Mouse (Mus musculus): ENCODE measurements around the gene Pold2. TPM values are rescaled to one million over a fixed set of nuclear protein-coding genes. Genes with fewer than 3 reads are reported as not detected.

Gene Pold2
- polyA plus RNA-seq, 1 experiment from 2014 or later, result 115 TPM

DNA sequence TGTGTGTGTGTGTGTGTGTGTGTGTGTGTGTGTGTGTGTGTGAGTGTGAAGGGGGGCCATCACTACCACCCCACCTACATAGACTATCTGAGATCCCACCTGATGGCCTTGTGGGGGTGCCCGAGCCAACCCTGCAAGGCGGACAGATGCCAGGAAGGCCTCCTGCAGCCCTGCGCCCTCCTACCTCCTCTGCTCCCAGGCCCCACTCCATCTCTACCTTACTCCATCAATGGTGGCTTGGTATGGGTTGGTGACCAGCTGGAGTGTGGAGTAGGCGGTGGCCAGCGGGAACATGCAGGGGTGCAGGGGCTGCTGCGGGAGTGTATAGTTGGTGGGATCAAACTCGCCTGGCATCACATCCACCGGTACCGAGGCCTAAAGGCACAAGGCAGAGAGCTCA lies 4.9 kb downstream of the Pold2 start:
- Histone ChIP-seq H3K9me3 (replicated peaks; ENCODE audit: control insufficient read depth, low read length) (no peaks in the 10 kb centered on the region), H3K36me3 (ENCODE audit: control insufficient read depth, insufficient read depth) (peaks cover 46% of the 10 kb centered on the region)
- whole genome bisulfite sequencing, result 96% methylated on average over 9 of the region's 9 CpGs

DNA sequence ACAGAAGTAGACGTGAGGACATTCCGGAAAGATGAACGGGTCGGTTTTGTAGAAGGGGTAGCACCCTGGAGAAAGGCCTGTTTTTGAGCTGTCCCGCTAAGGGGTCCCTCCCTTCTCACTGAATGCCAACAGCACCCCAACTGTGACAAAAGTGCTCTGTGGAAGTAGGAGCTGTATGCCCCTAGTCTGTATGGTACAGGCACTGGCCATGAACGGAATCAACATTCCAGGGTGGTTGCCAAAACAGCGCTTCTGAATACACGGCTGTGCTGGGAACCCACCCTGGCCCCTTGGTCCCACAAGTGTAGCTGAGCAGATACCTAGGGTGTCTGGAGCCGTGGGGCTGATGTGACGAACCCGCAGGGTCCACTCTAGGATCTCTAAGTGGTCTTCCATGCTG lies 5.4 kb downstream of the Pold2 start:
- 91% methylated on average over 11 of the region's 11 CpGs for WGBS
- Histone ChIP-seq H3K9me3 (replicated peaks; ENCODE audit: control insufficient read depth, low read length) (no peaks in the 10 kb centered on the region), H3K4me2 (ENCODE audit: low read depth, low read length) (no peak overlapping the region), H3K27ac (ENCODE audit: low read length) (no peak overlapping the region), H3K4me1 (ENCODE audit: control insufficient read depth, insufficient read depth, low read length) (peaks cover 12% of the 10 kb centered on the region), H3K27me3 (ENCODE audit: control insufficient read depth, insufficient read depth, low read length) (no peaks in the 10 kb centered on the region), H3K4me3 (ENCODE audit: low read length) (no peak overlapping the region), H3K36me3 (ENCODE audit: control insufficient read depth, insufficient read depth) (peaks cover 46% of the 10 kb centered on the region), H3K9ac (ENCODE audit: low read length) (no peak overlapping the region)
- no peak for ATAC-seq (replicated peaks; ENCODE audit: extremely low read depth, insufficient read depth, low FRiP score)

More for the DNA sequence above, 4.9 kb downstream of the Pold2 start:
- Histone ChIP-seq H3K27ac (ENCODE audit: low read length) (no peak overlapping the region), H3K4me1 (ENCODE audit: control insufficient read depth, insufficient read depth, low read length) (peaks cover 12% of the 10 kb centered on the region), H3K4me2 (ENCODE audit: low read depth, low read length) (no peak overlapping the region), H3K27me3 (ENCODE audit: control insufficient read depth, insufficient read depth, low read length) (no peaks in the 10 kb centered on the region), H3K9ac (ENCODE audit: low read length) (no peak overlapping the region), H3K4me3 (ENCODE audit: low read length) (no peak overlapping the region)
- no peak for ATAC-seq (replicated peaks; ENCODE audit: extremely low read depth, insufficient read depth, low FRiP score)

DNA sequence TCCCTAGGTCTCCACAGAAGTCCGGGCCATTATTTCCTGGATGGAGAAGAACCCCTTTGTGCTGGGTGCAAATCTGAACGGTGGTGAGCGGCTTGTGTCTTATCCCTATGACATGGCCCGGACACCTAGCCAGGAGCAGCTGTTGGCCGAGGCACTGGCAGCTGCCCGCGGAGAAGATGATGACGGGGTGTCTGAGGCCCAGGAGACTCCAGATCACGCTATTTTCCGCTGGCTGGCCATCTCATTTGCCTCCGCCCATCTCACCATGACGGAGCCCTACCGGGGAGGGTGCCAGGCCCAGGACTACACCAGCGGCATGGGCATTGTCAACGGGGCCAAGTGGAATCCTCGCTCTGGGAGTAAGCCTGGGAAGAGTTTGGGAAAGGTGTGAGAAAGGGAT lies 8.0 kb downstream of the Pold2 start:
- H3K36me3 ChIP-seq (ENCODE audit: control insufficient read depth, insufficient read depth), result peaks cover 43% of the 10 kb centered on the region
- WGBS, result 83% methylated on average over 16 of the region's 16 CpGs
- ATAC-seq (replicated peaks; ENCODE audit: extremely low read depth, insufficient read depth, low FRiP score), result no peak

DNA sequence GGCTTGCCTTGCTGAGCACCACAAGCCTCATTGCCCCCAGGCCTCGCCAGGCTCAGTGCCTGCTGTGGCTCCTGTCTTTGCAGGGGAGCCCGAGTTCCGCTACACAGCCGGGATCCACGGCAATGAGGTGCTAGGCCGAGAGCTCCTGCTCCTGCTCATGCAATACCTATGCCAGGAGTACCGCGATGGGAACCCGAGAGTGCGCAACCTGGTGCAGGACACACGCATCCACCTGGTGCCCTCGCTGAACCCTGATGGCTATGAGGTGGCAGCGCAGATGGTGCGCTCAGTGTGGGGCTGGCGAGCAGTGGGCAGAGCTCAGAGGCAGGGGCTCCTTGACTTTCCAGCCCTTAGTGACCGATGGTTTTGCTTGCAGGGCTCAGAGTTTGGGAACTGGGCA lies 8.8 kb downstream of the Pold2 start:
- no peaks in the 10 kb centered on the region for H3K9me3 ChIP-seq (replicated peaks; ENCODE audit: control insufficient read depth, low read length)
- H3K27me3 ChIP-seq (ENCODE audit: control insufficient read depth, insufficient read depth, low read length), result no peaks in the 10 kb centered on the region
- H3K4me3 ChIP-seq (ENCODE audit: low read length), result no peak overlapping the region
- peaks cover 39% of the 10 kb centered on the region for H3K36me3 ChIP-seq (ENCODE audit: control insufficient read depth, insufficient read depth)
- ATAC-seq (replicated peaks; ENCODE audit: extremely low read depth, insufficient read depth, low FRiP score), result no peak
- H3K27ac ChIP-seq (ENCODE audit: low read length), result no peak overlapping the region
- no peaks in the 10 kb centered on the region for H3K4me1 ChIP-seq (ENCODE audit: control insufficient read depth, insufficient read depth, low read length)
- no peak overlapping the region for H3K4me2 ChIP-seq (ENCODE audit: low read depth, low read length)
- WGBS, result 91% methylated on average over 16 of the region's 16 CpGs
- no peak overlapping the region for H3K9ac ChIP-seq (ENCODE audit: low read length)

More for the DNA sequence above, 8.0 kb downstream of the Pold2 start:
- H3K27me3 ChIP-seq (ENCODE audit: control insufficient read depth, insufficient read depth, low read length), result no peaks in the 10 kb centered on the region
- no peak overlapping the region for H3K4me2 ChIP-seq (ENCODE audit: low read depth, low read length)
- H3K4me1 ChIP-seq (ENCODE audit: control insufficient read depth, insufficient read depth, low read length), result no peaks in the 10 kb centered on the region
- H3K9me3 ChIP-seq (replicated peaks; ENCODE audit: control insufficient read depth, low read length), result no peaks in the 10 kb centered on the region
- H3K9ac ChIP-seq (ENCODE audit: low read length), result no peak overlapping the region
- H3K4me3 ChIP-seq (ENCODE audit: low read length), result no peak overlapping the region
- H3K27ac ChIP-seq (ENCODE audit: low read length), result no peak overlapping the region

DNA sequence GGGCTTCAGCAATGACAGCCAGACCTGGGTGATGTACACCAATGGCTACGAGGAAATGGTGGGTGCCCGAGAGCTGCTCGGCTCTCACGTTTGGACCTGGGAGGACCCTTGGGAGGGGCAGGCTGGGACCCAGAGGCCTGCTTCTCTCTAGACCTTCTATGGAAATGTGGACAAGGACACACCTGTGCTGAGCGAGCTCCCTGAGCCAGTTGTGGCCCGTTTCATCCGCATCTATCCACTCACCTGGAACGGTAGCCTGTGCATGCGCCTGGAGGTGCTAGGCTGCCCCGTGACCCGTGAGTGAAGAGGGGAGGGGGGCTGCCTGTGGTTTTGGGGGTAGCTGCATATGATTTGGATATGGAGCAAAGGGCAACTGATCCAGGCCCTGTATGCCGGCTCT lies 9.8 kb downstream of the Pold2 start:
- no peak for ATAC-seq (replicated peaks; ENCODE audit: extremely low read depth, insufficient read depth, low FRiP score)
- Histone ChIP-seq H3K9ac (ENCODE audit: low read length) (no peak overlapping the region), H3K36me3 (ENCODE audit: control insufficient read depth, insufficient read depth) (peaks cover 29% of the 10 kb centered on the region), H3K4me2 (ENCODE audit: low read depth, low read length) (no peak overlapping the region), H3K27ac (ENCODE audit: low read length) (no peak overlapping the region), H3K4me1 (ENCODE audit: control insufficient read depth, insufficient read depth, low read length) (no peaks in the 10 kb centered on the region), H3K9me3 (replicated peaks; ENCODE audit: control insufficient read depth, low read length) (no peaks in the 10 kb centered on the region), H3K27me3 (ENCODE audit: control insufficient read depth, insufficient read depth, low read length) (no peaks in the 10 kb centered on the region; the same call in 1 of the 2 replicates), H3K4me3 (ENCODE audit: low read length) (no peak overlapping the region)
- WGBS, result 89% methylated on average over 12 of the region's 12 CpGs

DNA sequence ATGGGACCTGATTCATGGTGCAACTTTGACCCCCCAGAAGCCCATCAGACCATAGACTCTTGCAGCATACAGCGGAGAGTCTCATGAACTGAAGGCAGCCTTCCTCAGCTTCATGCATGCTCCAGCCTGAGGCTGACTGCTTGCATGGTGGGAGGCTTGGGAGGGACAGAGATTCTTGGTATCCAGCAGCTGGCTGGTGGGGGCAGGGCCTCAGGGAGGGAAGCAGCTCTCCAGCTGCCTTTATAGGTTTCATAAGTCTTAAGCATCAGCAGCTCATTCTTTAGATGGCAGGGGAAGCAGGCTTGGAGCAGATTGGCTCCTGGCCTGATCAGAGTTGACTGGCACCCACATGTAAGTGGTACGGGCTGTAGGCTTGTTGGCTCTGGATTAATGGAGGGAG lies 10.9 kb downstream of the Pold2 start:
- Histone ChIP-seq H3K4me2 (ENCODE audit: low read depth, low read length) (no peak overlapping the region), H3K4me1 (ENCODE audit: control insufficient read depth, insufficient read depth, low read length) (no peaks in the 10 kb centered on the region), H3K9ac (ENCODE audit: low read length) (no peak overlapping the region), H3K27ac (ENCODE audit: low read length) (no peak overlapping the region), H3K4me3 (ENCODE audit: low read length) (no peak overlapping the region), H3K27me3 (ENCODE audit: control insufficient read depth, insufficient read depth, low read length) (no peaks in the 10 kb centered on the region; the same call in 1 of the 2 replicates), H3K36me3 (ENCODE audit: control insufficient read depth, insufficient read depth) (peaks cover 20% of the 10 kb centered on the region), H3K9me3 (replicated peaks; ENCODE audit: control insufficient read depth, low read length) (no peaks in the 10 kb centered on the region)
- 78% methylated on average over 2 of the region's 2 CpGs for WGBS
- no peak for ATAC-seq (replicated peaks; ENCODE audit: extremely low read depth, insufficient read depth, low FRiP score)

DNA sequence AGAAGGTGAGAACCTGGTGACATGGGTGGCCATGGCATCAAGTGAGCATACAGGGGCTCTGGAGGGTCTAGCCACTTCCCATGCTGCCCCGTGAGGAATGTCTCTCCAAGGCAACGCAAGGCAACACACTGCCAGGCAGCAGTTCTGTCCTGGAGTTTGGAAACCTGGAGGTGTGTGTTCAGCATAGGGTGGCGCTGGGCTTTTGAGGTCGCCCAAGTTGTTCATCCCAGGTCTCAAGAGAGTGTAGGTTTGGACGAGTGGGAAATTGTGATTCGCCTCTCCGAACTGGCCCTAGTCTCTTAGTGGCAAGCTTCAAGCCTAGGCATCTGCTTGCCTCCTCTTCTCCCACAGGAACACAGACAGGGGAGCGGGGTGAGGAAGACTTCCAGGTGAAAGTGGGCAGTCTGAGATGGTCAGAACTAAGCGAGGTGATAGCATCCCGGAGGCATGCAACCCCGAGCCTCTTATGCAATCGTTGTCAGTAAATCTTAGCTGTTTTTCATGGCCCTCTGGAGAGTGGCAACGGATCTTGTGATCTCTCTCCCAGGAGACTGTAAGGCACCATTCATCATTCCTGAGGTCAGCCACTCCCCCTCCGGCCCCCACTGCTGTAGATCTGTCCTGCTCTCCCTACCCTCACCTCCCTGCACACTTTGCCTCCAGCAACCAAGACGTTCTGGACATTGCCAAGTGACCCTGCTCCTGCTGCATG lies 15.5 kb downstream of the Pold2 start:
- Histone ChIP-seq H3K4me3 (ENCODE audit: low read length) (peak overlapping the region; percentile 61), H3K27me3 (ENCODE audit: control insufficient read depth, insufficient read depth, low read length) (peaks cover 3% of the 10 kb centered on the region; the same call in 1 of the 2 replicates), H3K27ac (ENCODE audit: low read length) (no peak overlapping the region), H3K36me3 (ENCODE audit: control insufficient read depth, insufficient read depth) (0 out of 2 replicates have a peak, but pooled peaks cover 4% of the 10 kb centered on the region), H3K4me1 (ENCODE audit: control insufficient read depth, insufficient read depth, low read length) (peaks cover 4% of the 10 kb centered on the region; the same call in 1 of the 2 replicates), H3K9ac (ENCODE audit: low read length) (peak overlapping the region; percentile 73), H3K9me3 (replicated peaks; ENCODE audit: control insufficient read depth, low read length) (peaks cover 3% of the 10 kb centered on the region; the same call in 1 of the 2 replicates), H3K4me2 (ENCODE audit: low read depth, low read length) (peak overlapping the region; percentile 87)
- no peak for ATAC-seq (replicated peaks; ENCODE audit: extremely low read depth, insufficient read depth, low FRiP score)
- 19% methylated on average over 15 of the region's 15 CpGs for WGBS

DNA sequence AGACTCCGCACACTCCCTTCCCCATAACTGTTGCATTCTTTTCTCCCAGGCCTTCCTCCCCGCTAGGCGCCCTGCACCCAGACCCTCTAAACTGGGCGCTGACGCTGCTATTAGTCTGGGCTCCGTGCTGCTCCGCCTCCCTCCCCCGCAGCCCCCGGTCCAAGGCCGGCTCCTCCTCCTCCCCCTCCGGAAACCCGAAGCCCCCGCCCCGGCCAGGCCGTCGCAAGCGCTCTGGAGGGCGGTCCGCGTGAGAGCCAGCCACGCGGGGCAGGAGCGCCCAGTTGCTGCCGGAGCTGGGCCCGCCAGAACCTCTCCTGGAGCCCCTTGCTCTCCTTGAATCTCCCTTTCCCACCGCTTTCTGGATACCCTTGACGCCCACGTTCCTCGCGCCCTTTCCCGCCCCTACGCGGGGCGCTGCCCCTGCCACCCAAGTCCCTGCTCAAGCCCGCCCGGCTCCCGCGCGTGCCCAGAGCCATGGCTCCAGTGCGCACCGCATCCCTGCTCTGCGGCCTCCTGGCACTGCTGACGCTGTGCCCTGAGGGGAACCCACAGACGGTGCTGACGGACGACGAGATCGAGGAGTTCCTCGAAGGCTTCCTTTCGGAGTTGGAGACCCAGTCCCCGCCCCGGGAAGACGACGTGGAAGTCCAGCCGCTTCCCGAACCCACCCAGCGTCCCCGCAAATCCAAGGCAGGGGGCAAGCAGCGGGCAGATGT lies 16.3 kb downstream of the Pold2 start, which contains the start of gene Aebp1:
Gene Aebp1 (plus strand): TSS at position 270 of the 716 bp plus-strand sequence.
- Histone ChIP-seq H3K27ac (ENCODE audit: low read length) (no peak within 1 kb of the TSS; the same call in 1 of the 2 replicates), H3K36me3 (ENCODE audit: control insufficient read depth, insufficient read depth) (0 out of 2 replicates have a peak, but pooled peaks cover 4% of the 10 kb centered on the region), H3K9ac (ENCODE audit: low read length) (peak within 1 kb of the TSS; percentile 73), H3K4me2 (ENCODE audit: low read depth, low read length) (peak within 1 kb of the TSS; percentile 87), H3K4me1 (ENCODE audit: control insufficient read depth, insufficient read depth, low read length) (peaks cover 4% of the 10 kb centered on the region; the same call in 1 of the 2 replicates), H3K9me3 (replicated peaks; ENCODE audit: control insufficient read depth, low read length) (peaks cover 3% of the 10 kb centered on the region; the same call in 1 of the 2 replicates), H3K27me3 (ENCODE audit: control insufficient read depth, insufficient read depth, low read length) (peaks cover 3% of the 10 kb centered on the region; the same call in 1 of the 2 replicates), H3K4me3 (ENCODE audit: low read length) (peak within 1 kb of the TSS; percentile 61)
- ATAC-seq (replicated peaks; ENCODE audit: extremely low read depth, insufficient read depth, low FRiP score), result peak; percentile 53
- 1% methylated on average over 59 of the region's 59 CpGs for WGBS

DNA sequence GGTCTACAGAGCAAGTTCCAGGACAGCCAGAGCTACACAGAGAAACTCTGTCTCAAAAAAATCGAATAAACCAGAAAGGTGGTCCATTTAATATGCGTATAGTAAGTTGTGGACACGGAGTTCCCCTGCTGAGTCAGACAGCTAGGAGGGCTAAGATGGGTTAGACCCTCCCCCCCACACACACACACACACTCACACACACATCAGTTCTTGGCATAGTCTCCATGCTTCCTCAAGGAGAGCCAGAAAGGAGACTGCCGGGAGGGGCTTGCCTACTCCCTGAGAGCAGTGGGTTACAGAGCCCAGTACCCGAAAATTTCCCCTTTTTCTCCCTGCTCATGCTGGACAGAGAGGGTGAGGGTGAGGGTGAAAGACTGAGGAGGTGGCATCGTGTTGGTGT lies 17.5 kb downstream of the Pold2 start:
- 0 out of 2 replicates have a peak, but pooled peaks cover 4% of the 10 kb centered on the region for H3K36me3 ChIP-seq (ENCODE audit: control insufficient read depth, insufficient read depth)
- no peak overlapping the region for H3K4me2 ChIP-seq (ENCODE audit: low read depth, low read length)
- 59% methylated on average over 6 of the region's 6 CpGs for WGBS
- peaks cover 14% of the 10 kb centered on the region for H3K4me1 ChIP-seq (ENCODE audit: control insufficient read depth, insufficient read depth, low read length)
- H3K9ac ChIP-seq (ENCODE audit: low read length), result no peak overlapping the region
- H3K9me3 ChIP-seq (replicated peaks; ENCODE audit: control insufficient read depth, low read length), result peaks cover 3% of the 10 kb centered on the region; the same call in 1 of the 2 replicates
- no peak overlapping the region for H3K4me3 ChIP-seq (ENCODE audit: low read length)
- no peak for ATAC-seq (replicated peaks; ENCODE audit: extremely low read depth, insufficient read depth, low FRiP score)
- H3K27ac ChIP-seq (ENCODE audit: low read length), result no peak overlapping the region
- H3K27me3 ChIP-seq (ENCODE audit: control insufficient read depth, insufficient read depth, low read length), result peaks cover 3% of the 10 kb centered on the region; the same call in 1 of the 2 replicates

All from heart, embryonic 16.5 days (tissue).